Mouse (Mus musculus) 3T3-L1 (cell line): ENCODE measurements around the gene Ifna7.
A peak's percentile ranks its signal among the peaks of the same experiment; 100 is the strongest.

Experiments
- DNase-seq: peaks from one replicate; pipeline ENCODE4 v3.0.0-alpha.2; 2015; ENCODE audit warnings: low read depth, low spot score

Ifna7 gene

GRCm38 (mm10) chr4:88840058-88840457 is 24.0 kb downstream of the Ifna7 start:
- no peak for DNase-seq

- DNase-seq, result no peak
These were observed 25.4 kb downstream of the Ifna7 start, which contains the start of gene Ifna4 for GRCm38 (mm10) chr4:88841438-88841911. TSS of gene Ifna4 (plus strand) at chr4:88841861.

GRCm38 (mm10) chr4:88845334-88845733 is 29.3 kb downstream of the Ifna7 start:
- DNase-seq, result peak; percentile 56

GRCm38 (mm10) chr4:88849698-88850097 is 33.7 kb downstream of the Ifna7 start, which contains the start of gene Ifna1:
TSS of gene Ifna1 (plus strand) at chr4:88850087.
- no peak for DNase-seq

GRCm38 (mm10) chr4:88851026-88851763 is 35.2 kb downstream of the Ifna7 start:
- DNase-seq, result no peak

- no peak for DNase-seq
These were observed 43.2 kb downstream of the Ifna7 start for GRCm38 (mm10) chr4:88859214-88859613.

GRCm38 (mm10) chr4:88863309-88863708 is 47.3 kb downstream of the Ifna7 start:
- no peak for DNase-seq

GRCm38 (mm10) chr4:88864599-88864998 is 48.6 kb downstream of the Ifna7 start:
- DNase-seq, result no peak

- no peak for DNase-seq
These were observed 49.1 kb downstream of the Ifna7 start for GRCm38 (mm10) chr4:88865011-88865569.
